Mouse (Mus musculus) stomach, postnatal 0 days (tissue): ENCODE measurements around the gene Galnt9. TPM values are rescaled to one million over a fixed set of nuclear protein-coding genes. Genes with fewer than 3 reads are reported as not detected.

Experiments
- ATAC-seq: fragments of 200-750 bp; cut with Nextera tagmentation; 2 replicates; pipeline ENCODE4 v1.8.0; 2017; ENCODE audit not compliant: low FRiP score, low TSS enrichment
- DNase-seq: peaks from one replicate; pipeline ENCODE4 v3.0.0-alpha.2; 2016; ENCODE audit warnings: low spot score
- H3K27ac ChIP-seq: fragments of 300-500 bp; sonication (generic); replicated peaks from 2 replicates; pipeline ENCODE4 v1.5.1; 2014; ENCODE audit warnings: mild to moderate bottlenecking, control low read depth
- H3K27me3 ChIP-seq: fragments of 300-500 bp; sonication (generic); 2 replicates; pipeline ENCODE4 v1.6.1; 2014; ENCODE audit warnings: low read length; ENCODE audit not compliant: control insufficient read depth, insufficient read depth
- H3K36me3 ChIP-seq: fragments of 300-500 bp; sonication (generic); 2 replicates; pipeline ENCODE4 v1.6.1; 2014; ENCODE audit warnings: low read length, mixed read lengths; ENCODE audit not compliant: control insufficient read depth, insufficient read depth
- H3K4me1 ChIP-seq: fragments of 300-500 bp; sonication (generic); replicated peaks from 2 replicates; pipeline ENCODE4 v1.6.1; 2014; ENCODE audit warnings: antibody characterized with exemption; ENCODE audit not compliant: control insufficient read depth, insufficient read depth
- H3K4me2 ChIP-seq: fragments of 300-500 bp; sonication (generic); replicated peaks from 2 replicates; pipeline ENCODE4 v1.6.1; 2014; ENCODE audit warnings: low read depth, mild to moderate bottlenecking, control low read depth, moderate library complexity
- H3K4me3 ChIP-seq: fragments of 300-500 bp; sonication (generic); 2 replicates; pipeline ENCODE4 v1.5.1; 2014; ENCODE audit warnings: low read depth, low read length, control low read depth
- H3K9ac ChIP-seq: fragments of 300-500 bp; sonication (generic); 2 replicates; pipeline ENCODE4 v1.6.1; 2014; ENCODE audit warnings: mild to moderate bottlenecking, low read length, control low read depth, mixed read lengths
- H3K9me3 ChIP-seq: fragments of 300-500 bp; sonication (generic); 2 replicates; pipeline ENCODE4 v1.6.1; 2016; ENCODE audit warnings: low read length; ENCODE audit not compliant: control insufficient read depth
- CTCF ChIP-seq: IDR thresholded peaks from 2 replicates; pipeline ENCODE4 v1.5.1; 2016; ENCODE audit warnings: antibody characterized with exemption, low read depth, mild to moderate bottlenecking, moderate library complexity
- EP300 ChIP-seq: optimal IDR thresholded peaks from 2 replicates; pipeline ENCODE3; 2016; ENCODE audit warnings: antibody characterized with exemption
- WGBS: fragments of 180-500 bp; shearing (Covaris S2); extraction: QIAGEN DNeasy Blood & Tissue Kit; methylation state at CpG from one replicate; pipeline ENCODE4 v1.1.7; 2014; 5-methylcytosine and 5-hydroxymethylcytosine counted together
- polyA plus RNA-seq: library from polyadenylated mRNA; unstranded; fragments of >200 nt; fragmentation: Nextera tagmentation; extraction: Ambion mirVana; gene quantifications from 2 replicates; pipeline ENCODE4 v1.2.1, GENCODE M21; 2015

Gene Galnt9
- polyA plus RNA-seq, 1 experiment from 2014 or later: 0.29 TPM

DNA sequence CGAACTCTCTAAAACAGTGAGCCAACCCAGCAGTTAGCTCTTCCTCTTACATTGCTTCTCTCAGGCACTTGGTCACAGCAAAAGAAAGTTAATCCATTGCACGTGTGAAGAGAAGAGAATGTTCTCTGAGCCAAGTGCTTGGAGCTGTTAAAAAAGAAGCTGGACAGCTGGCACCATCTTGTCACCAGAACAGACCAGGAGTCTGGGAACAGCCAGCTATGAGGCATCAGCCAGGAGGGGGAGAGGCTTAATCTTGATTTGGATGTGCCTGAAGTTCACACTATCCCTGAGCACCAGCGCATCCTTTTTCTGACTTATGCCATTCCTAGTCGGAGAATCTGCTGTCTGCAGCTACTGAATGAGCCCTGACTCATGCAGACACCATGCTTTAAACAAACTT is 30.4 kb upstream of the Galnt9 start:
- Histone ChIP-seq H3K9ac (no peak overlapping the region), H3K4me3 (no peak overlapping the region), H3K9me3 (no peaks in the 10 kb centered on the region), H3K27ac (no peak overlapping the region), H3K4me2 (no peak overlapping the region), H3K36me3 (no peaks in the 10 kb centered on the region), H3K27me3 (no peaks in the 10 kb centered on the region), H3K4me1 (no peaks in the 10 kb centered on the region)
- TF ChIP-seq CTCF (no peak), EP300 (no peak)
- ATAC-seq (no peak), DNase-seq (no peak)
- WGBS: 64% methylated on average over 4 of the region's 4 CpGs

DNA sequence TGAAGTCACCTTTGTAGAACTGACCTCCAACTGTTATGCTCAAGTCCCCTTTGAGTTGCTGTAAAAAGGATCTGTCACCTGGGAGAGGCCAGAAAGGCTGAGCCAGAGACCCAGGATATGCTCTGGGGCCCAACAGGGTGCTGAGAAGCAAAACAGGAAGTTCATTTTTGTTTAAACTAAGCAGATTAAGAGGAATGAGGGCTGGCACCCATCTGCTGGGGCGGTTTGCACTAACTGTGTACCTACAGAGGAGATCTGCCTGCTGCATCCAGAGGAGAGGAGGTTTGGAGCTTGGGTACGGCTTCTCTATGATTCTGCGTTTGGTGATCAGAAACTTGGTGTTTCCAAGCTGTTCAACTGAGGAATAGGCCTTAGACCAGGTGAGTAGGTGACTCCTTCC is 29.5 kb upstream of the Galnt9 start:
- Histone ChIP-seq H3K4me2 (no peak overlapping the region), H3K4me1 (no peaks in the 10 kb centered on the region), H3K27ac (no peak overlapping the region), H3K36me3 (no peaks in the 10 kb centered on the region), H3K9ac (no peak overlapping the region), H3K27me3 (no peaks in the 10 kb centered on the region), H3K4me3 (no peak overlapping the region), H3K9me3 (no peaks in the 10 kb centered on the region)
- no peak for TF ChIP-seq CTCF
- no peak for TF ChIP-seq EP300
- DNase-seq (no peak), ATAC-seq (no peak)
- 73% methylated on average over 3 of the region's 3 CpGs for WGBS

DNA sequence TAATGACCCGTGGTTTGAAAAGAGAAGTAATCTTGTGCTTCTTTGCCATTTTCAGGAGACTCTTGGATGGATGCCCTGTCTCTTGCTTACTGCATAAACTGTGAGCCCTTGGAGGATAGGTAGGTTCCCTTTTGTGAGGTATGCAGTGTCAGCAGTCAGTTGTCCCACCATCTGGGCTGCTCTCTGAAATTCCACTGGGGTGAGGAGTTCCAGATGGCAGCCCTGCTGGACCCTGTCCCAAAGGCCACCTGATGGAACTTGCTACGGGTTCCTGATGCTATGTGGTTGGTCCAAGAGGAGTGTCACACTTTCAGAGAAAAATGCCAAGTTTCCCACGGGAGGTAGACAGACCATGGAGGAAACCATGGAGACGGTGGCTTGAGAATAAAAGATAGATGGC is 27.8 kb upstream of the Galnt9 start:
- H3K4me2 ChIP-seq: no peak overlapping the region
- no peak overlapping the region for H3K9ac ChIP-seq
- 66% methylated on average over 4 of the region's 4 CpGs for WGBS
- H3K9me3 ChIP-seq: no peaks in the 10 kb centered on the region
- H3K27me3 ChIP-seq: no peaks in the 10 kb centered on the region
- no peaks in the 10 kb centered on the region for H3K36me3 ChIP-seq
- H3K27ac ChIP-seq: no peak overlapping the region
- ATAC-seq (no peak), DNase-seq (no peak)
- TF ChIP-seq CTCF (no peak), EP300 (no peak)
- H3K4me3 ChIP-seq: no peak overlapping the region
- H3K4me1 ChIP-seq: no peaks in the 10 kb centered on the region

DNA sequence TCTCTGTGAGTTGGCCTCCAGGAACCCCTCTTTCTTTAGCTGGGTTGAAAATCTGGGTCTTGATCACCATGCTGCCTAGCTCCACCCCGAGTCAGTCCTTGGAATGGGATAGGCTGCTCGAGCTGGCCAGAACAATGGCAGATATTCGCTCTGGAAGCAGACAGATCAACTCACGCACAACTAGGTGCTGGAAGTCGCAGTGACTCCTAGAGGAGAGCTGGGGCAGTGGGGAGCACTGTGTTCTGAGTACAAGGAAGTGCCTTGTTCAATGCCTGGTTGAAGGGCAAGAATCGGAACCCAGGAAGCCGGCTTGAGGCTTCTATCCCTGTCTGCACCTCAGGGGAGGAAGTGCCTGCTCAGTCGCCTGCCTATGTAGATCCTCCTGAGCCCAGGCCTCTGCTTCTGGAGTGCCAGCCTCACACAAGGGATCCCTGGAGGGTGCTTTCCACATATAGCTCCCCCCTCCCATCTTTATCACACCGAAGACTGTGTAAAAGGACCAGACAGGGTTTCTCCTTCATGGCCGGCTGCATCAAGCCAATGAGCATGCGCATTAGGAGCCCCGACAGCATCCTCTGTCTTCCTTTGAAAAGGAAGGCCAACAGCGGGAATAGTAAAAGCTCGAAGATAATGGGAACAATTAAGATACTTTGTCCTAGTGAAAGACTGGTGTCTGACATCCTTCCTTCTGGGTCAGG is 25.9 kb upstream of the Galnt9 start:
- no peak for ATAC-seq
- H3K4me3 ChIP-seq: no peak overlapping the region
- H3K9ac ChIP-seq: no peak overlapping the region
- WGBS: 49% methylated on average over 14 of the region's 14 CpGs
- TF ChIP-seq EP300 (no peak), CTCF (no peak)
- no peaks in the 10 kb centered on the region for H3K27me3 ChIP-seq
- H3K4me2 ChIP-seq: no peak overlapping the region
- no peak overlapping the region for H3K27ac ChIP-seq
- H3K4me1 ChIP-seq: no peaks in the 10 kb centered on the region
- no peak for DNase-seq
- no peaks in the 10 kb centered on the region for H3K36me3 ChIP-seq
- no peaks in the 10 kb centered on the region for H3K9me3 ChIP-seq

DNA sequence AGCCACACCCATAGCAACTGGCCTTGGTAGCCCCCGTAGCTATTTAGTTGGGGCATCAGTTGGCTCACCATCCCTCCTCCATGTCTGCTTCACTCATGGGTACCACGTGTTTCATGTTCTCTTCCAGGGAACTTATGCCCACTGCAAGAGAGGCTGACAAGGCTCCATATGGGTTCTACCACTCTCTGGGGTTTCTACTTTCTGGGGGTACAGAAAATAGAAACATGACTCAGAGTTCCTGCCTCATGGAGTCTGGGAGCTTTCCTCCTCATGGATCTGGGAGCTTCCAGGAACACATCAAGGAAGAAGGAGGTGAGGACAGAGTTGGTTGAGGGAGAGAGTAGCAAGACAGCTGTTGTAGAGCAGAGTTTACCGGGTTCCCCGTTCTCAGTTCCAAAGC is 23.2 kb upstream of the Galnt9 start:
- Histone ChIP-seq H3K9me3 (no peaks in the 10 kb centered on the region), H3K4me2 (no peak overlapping the region), H3K4me3 (no peak overlapping the region), H3K4me1 (no peaks in the 10 kb centered on the region), H3K27me3 (no peaks in the 10 kb centered on the region), H3K36me3 (no peaks in the 10 kb centered on the region), H3K27ac (no peak overlapping the region), H3K9ac (no peak overlapping the region)
- DNase-seq (no peak), ATAC-seq (no peak)
- 87% methylated on average over 4 of the region's 4 CpGs for WGBS
- TF ChIP-seq CTCF: no peak
- TF ChIP-seq EP300: no peak

DNA sequence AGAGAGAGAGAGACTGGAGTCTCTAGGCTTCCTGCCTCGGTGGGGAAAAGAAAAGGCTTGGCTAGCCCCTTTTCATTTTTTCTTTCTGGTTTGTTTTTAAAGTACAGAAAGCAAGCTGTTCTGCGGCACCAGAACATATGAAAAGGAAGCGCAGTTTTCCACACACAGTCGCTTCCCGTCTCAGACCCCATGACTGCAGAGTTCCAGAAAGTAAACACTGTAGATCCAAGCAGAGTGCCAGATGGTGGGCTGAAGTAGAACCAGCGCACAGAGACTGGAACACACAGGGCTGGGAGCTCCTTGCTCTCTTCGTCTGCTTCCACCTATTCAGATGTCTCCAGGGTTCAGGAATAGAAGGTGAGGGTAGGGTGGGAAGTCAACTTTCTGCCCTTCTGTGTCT is 22.3 kb upstream of the Galnt9 start:
- H3K9me3 ChIP-seq: no peaks in the 10 kb centered on the region
- no peak for DNase-seq
- no peaks in the 10 kb centered on the region for H3K27me3 ChIP-seq
- no peak overlapping the region for H3K27ac ChIP-seq
- H3K4me2 ChIP-seq: no peak overlapping the region
- H3K9ac ChIP-seq: no peak overlapping the region
- no peak for ATAC-seq
- TF ChIP-seq EP300: no peak
- no peak for TF ChIP-seq CTCF
- no peaks in the 10 kb centered on the region for H3K4me1 ChIP-seq
- H3K36me3 ChIP-seq: no peaks in the 10 kb centered on the region
- no peak overlapping the region for H3K4me3 ChIP-seq
- WGBS: 25% methylated on average over 7 of the region's 7 CpGs
